Mouse (Mus musculus): ENCODE results near the gene Nr3c2.

- TF ChIP-seq GATA1 (IDR thresholded peaks at IDR 0.05; ENCODE audit: low read length) (no peak), TAL1 (IDR thresholded peaks at IDR 0.05; ENCODE audit: low read length) (no peak)
Measured at GRCm38 (mm10) chr8:77276827-77277226, 377.6 kb downstream of the Nr3c2 start.

All from erythroblast, embryonic 14.5 days (primary cell).